Mouse (Mus musculus) C2C12 (cell line): ENCODE results near the gene Calm3. TPM values are rescaled to one million over a fixed set of nuclear protein-coding genes. Genes with fewer than 3 reads are reported as not detected.

ENCODE experiments used
- H3K27me3 ChIP-seq: one replicate; pipeline ENCODE4 v1.6.1; 2011; ENCODE audit not compliant: control insufficient read depth, insufficient read depth, insufficient read length
- H3K36me3 ChIP-seq: one replicate; pipeline ENCODE4 v1.6.1; 2011; ENCODE audit not compliant: control insufficient read depth, insufficient read depth
- H3K4me3 ChIP-seq: one replicate; pipeline ENCODE4 v1.5.1; 2011; ENCODE audit warnings: mild to moderate bottlenecking, control low read depth; ENCODE audit not compliant: poor library complexity, insufficient read depth, severe bottlenecking
- H3K79me2 ChIP-seq: one replicate; pipeline ENCODE4 v1.6.1; 2011; ENCODE audit not compliant: control insufficient read depth, insufficient read depth
- H3K79me3 ChIP-seq: one replicate; pipeline ENCODE4 v1.6.1; 2011; ENCODE audit warnings: low read depth, control low read depth
- H3ac ChIP-seq: one replicate; pipeline ENCODE3; 2011; ENCODE audit warnings: low read depth; ENCODE audit not compliant: control insufficient read depth, insufficient read length
- CEBPB ChIP-seq: IDR thresholded peaks from one replicate; pipeline ENCODE4 v1.6.1; 2011; ENCODE audit warnings: low read depth, mild to moderate bottlenecking, control low read depth, moderate library complexity
- CTCF ChIP-seq: IDR thresholded peaks from one replicate; pipeline ENCODE4 v1.5.1; 2011; ENCODE audit not compliant: control insufficient read depth, insufficient read depth, insufficient read length
- FOSL1 ChIP-seq: IDR thresholded peaks from one replicate; pipeline ENCODE4 v1.8.0; 2011; ENCODE audit warnings: mild to moderate bottlenecking, low read length; ENCODE audit not compliant: poor library complexity, insufficient read depth, severe bottlenecking
- MAX ChIP-seq: IDR thresholded peaks from one replicate; pipeline ENCODE4 v1.6.1; 2011; ENCODE audit warnings: mild to moderate bottlenecking, control low read depth
- MYOD1 ChIP-seq: IDR thresholded peaks from one replicate; pipeline ENCODE4 v1.6.1; 2011; ENCODE audit warnings: low read depth; ENCODE audit not compliant: control insufficient read depth, insufficient read length
- MYOG ChIP-seq: IDR thresholded peaks from one replicate; pipeline ENCODE4 v1.6.1; 2011; ENCODE audit not compliant: control insufficient read depth, insufficient read length; ENCODE audit errors: extremely low read depth
- USF1 ChIP-seq: IDR thresholded peaks from one replicate; pipeline ENCODE4 v1.6.1; 2011; ENCODE audit warnings: low read depth, mild to moderate bottlenecking, control low read depth, moderate library complexity
- polyA plus RNA-seq: library from polyadenylated mRNA; unstranded; fragments of >200 nt; fragmentation: generic; extraction: Trizol; gene quantifications from one replicate; pipeline ENCODE4 v1.2.1, GENCODE M21; 2012; ENCODE audit warnings: missing spikeins

Calm3 gene
- polyA plus RNA-seq, 1 experiment, result 365 TPM

DNA sequence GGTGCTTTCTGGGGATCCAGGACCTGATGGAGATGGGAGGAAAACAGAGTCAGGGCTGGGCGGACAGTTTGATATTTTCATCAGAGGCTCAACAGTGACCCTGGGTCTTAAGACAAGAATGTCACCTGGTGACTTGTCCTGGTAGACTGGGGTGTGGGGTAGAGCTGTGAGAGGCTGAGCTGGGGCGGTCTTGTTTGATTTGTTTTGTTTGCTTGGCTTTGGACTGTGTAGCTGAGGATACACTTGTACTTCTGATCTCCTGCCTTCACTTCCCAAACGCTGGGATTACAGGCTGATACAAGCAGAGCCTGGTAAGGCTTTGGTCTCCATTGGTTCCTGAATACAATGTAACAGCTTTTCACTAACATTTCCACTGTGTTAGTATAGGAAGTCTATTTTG lies 56.4 kb downstream of the Calm3 start:
- Histone ChIP-seq H3K79me3 (no peaks in the 10 kb centered on the region), H3K79me2 (no peaks in the 10 kb centered on the region), H3K27me3 (no peaks in the 10 kb centered on the region), H3K4me3 (no peak overlapping the region), H3ac (no peak overlapping the region), H3K36me3 (no peaks in the 10 kb centered on the region)
- TF ChIP-seq MAX, result no peak
- TF ChIP-seq CEBPB, result no peak
- no peak for TF ChIP-seq MYOD1
- TF ChIP-seq FOSL1, result no peak
- TF ChIP-seq CTCF, result no peak
- TF ChIP-seq MYOG, result no peak
- TF ChIP-seq USF1, result no peak

Other genes with a start within 250 kb of the Calm3 start
- gene Ceacam15, start 248.4 kb downstream of the Calm3 start, polyA plus RNA-seq, result not detected
- not detected for gene Ceacam9, start 202.2 kb downstream of the Calm3 start, polyA plus RNA-seq
- gene Ap2s1, start 185.7 kb downstream of the Calm3 start, polyA plus RNA-seq, result 301 TPM
- 31.5 TPM for gene Slc1a5, start 142.8 kb downstream of the Calm3 start, polyA plus RNA-seq
- gene Strn4, start 108.2 kb downstream of the Calm3 start, polyA plus RNA-seq, result 50.4 TPM
- gene Fkrp, start 107.4 kb downstream of the Calm3 start, polyA plus RNA-seq, result 28.9 TPM
- gene Prkd2, start 81.2 kb downstream of the Calm3 start, polyA plus RNA-seq, result 5.5 TPM
- 5.3 TPM for gene Dact3, start 48.8 kb downstream of the Calm3 start, polyA plus RNA-seq
- gene Gng8, start 32.3 kb downstream of the Calm3 start, polyA plus RNA-seq, result 2.6 TPM
- gene Ptgir, start 17.6 kb downstream of the Calm3 start, polyA plus RNA-seq, result 5.7 TPM
- 12.6 TPM for gene Pnmal2, start 20.6 kb upstream of the Calm3 start, polyA plus RNA-seq
- gene Pnmal1, start 35.6 kb upstream of the Calm3 start, polyA plus RNA-seq, result not detected
- not detected for gene Gm42372, start 59.0 kb upstream of the Calm3 start, polyA plus RNA-seq
- 9.7 TPM for gene Ccdc8, start 68.6 kb upstream of the Calm3 start, polyA plus RNA-seq
- 143 TPM for gene Ppp5c, start 103.8 kb upstream of the Calm3 start, polyA plus RNA-seq
- not detected for gene Hif3a, start 138.3 kb upstream of the Calm3 start, polyA plus RNA-seq
- gene Psg16, start 149.9 kb upstream of the Calm3 start, polyA plus RNA-seq, result not detected
- not detected for gene Ceacam3, start 226.2 kb upstream of the Calm3 start, polyA plus RNA-seq